Mouse (Mus musculus) hematopoietic multipotent progenitor cell, adult 10-12 weeks (in vitro differentiated cells): ENCODE data around the gene Tmem109. TPM values are rescaled to one million over a fixed set of nuclear protein-coding genes. Genes with fewer than 3 reads are reported as not detected.

Experiments used
- polyA plus RNA-seq: library from polyadenylated mRNA; stranded (reverse); fragments of >175 nt; gene quantifications from 2 replicates; pipeline ENCODE4 v1.2.3, GENCODE M21; 2012; ENCODE audit warnings: low replicate concordance

Tmem109 gene
- polyA plus RNA-seq: 38.3 and 43.0 TPM in 2 replicates

GRCm38 (mm10) chr19:10881426-10882154 lies at the start of gene Tmem109:
Gene Tmem109 (minus strand): TSS chr19:10882001.

DNA sequence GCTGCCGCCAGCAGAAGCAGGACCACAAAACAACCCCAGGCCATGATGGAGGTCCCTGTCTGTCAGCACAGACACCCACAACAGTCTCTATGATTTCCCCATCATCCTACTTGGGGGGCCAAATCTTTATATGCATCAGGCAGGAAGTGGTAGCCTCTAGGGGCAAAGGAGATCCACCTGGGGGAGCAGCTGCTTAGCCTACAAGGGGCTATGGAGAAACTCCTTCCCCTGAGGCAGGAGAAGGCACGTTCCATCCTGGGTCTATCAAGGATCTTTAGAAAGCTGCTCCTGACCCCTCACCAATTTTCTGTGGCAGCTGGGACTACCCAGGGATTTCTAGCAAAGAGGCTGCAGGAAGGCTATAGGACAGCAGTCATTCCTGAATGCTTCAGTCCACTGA lies 38.7 kb upstream of the Tmem109 start, which contains the start of gene Zp1:
Gene Zp1, minus strand, starts transcription at position 101 of the 400 bp plus-strand sequence.

DNA sequence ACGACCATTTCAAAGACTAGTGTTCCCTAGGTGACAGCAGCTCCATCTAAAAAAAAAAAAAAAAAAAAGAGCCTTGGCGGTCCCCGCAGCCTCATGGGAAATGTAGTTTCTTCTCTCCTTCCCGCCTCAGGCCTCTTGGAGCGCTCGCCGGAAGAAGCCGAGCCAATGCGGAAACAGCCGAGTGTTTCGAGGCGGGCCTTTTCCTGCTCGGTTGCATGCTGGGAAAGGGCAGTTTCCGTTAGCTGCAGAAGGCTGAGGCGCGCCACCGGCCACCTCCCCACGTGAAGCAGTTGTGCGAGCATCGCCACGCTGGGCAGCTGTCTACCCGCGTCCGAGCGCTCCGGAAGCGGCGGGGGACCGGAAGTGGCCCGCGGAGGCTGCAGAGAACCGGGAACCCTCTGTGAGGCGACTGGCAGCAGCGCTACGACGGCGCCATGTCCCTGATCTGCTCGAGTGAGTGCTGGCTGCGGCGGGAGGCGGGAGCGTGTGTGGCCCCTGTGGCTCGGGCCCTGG lies 13.3 kb upstream of the Tmem109 start, which contains the start of gene Prpf19:
Gene Prpf19, plus strand, starts transcription at position 216 of the 513 bp plus-strand sequence.

GRCm38 (mm10) chr19:10869886-10870527 lies 11.8 kb downstream of the Tmem109 start, which contains the start of gene Tmem132a:
Gene Tmem132a (minus strand): TSS chr19:10869940.

DNA sequence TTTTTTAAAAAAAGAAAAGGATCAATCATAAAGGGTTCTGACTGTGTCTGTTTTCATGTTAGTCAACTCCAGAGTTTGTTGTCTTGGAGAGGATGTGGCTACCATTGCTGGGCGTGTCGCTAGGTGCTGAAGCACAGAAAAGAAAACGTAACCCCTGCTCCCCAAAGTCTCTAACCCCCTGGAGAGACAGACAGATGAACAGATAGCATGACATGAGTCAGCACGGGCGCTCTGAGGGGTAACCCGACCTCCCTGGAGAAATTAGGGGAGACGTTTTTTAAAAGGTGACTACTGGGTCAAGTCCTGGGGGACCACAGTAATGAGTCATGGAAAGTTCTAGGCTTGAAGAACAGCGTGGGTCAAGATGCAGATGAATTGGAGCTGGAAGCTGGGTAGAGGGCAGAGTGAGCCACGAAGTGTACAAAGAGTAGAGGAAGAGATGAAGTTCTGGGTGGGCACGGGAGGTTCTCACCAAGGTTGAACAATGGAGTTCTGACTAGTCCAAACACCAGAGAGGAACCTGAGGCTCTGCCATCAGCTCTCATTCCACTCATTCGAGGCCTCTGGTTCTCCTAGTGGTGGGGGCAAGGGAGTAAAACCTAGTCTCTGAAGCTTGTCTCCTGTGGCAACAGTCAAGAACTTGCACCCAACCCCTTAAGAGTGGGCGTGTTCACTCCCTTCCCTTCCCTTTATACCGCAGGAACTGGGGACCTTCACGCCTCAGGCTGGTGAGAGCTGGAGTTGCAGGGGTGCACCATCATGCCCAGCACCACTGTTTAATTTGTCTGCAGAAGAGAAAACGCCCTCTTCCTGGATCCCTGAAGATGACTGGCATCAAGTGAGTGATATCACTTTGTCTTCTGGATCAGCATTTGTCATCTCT lies 42.5 kb downstream of the Tmem109 start, which contains the start of gene Slc15a3:
Gene Slc15a3, plus strand, starts transcription at position 718 of the 883 bp plus-strand sequence.

DNA sequence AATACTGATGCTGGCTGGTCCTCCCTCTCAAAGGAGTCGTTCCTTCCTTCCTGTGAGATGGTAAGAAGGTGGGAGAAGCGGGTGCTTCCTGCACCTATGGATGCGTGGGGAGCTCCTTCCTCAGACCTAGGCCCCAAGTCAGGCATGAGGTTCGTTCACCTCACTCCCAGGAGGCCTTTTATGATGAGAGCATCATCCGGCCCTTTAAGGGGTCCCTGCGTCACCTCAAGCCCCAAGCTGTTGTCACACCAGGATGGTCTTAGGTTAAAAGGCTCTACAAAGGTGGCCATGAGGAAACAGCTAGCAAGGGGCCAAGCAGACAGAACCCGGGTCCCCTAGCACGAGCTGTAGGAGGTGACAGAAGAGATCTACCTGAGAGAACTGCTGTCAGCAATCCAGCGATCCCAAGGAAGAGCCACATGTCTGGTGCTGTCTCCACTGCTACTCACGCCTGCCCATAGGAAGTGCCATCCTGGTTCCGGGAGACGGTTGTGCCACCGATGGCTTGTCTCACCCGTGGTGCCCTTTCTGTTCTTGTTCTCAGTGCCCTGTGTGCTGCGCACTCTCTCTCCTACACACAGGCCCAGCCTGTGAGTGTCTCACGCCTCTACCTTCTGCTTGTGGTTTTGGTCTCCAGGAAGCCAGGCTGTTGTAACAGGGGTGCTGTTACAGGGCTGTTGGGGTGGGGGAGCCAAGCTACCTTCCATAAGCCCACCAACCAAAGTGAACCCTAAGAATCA lies 52.2 kb downstream of the Tmem109 start, which contains the start of gene Cd6:
Gene Cd6, minus strand, starts transcription at position 623 of the 740 bp plus-strand sequence.

Other genes with a start within 250 kb of the Tmem109 start
- gene Vwce, start 247.8 kb downstream of the Tmem109 start, polyA plus RNA-seq: 0.16 and 0.22 TPM in 2 replicates
- gene Pga5, start 203.9 kb downstream of the Tmem109 start, polyA plus RNA-seq: not detected in 2 replicates
- 48.2 and 86.5 TPM in 2 replicates for gene Vps37c, start 193.3 kb downstream of the Tmem109 start, polyA plus RNA-seq
- gene Cd5, start 143.0 kb downstream of the Tmem109 start, polyA plus RNA-seq: 65.3 and 138 TPM in 2 replicates
- gene Cd6, start 51.9 kb downstream of the Tmem109 start, polyA plus RNA-seq: 32.4 and 49.5 TPM in 2 replicates
- gene Slc15a3, start 42.3 kb downstream of the Tmem109 start, polyA plus RNA-seq: 35.4 and 37.5 TPM in 2 replicates
- 1.1 and 3.4 TPM in 2 replicates for gene Tmem132a, start 12.1 kb downstream of the Tmem109 start, polyA plus RNA-seq
- 37.0 and 46.0 TPM in 2 replicates for gene Prpf19, start 13.2 kb upstream of the Tmem109 start, polyA plus RNA-seq
- gene Zp1, start 38.6 kb upstream of the Tmem109 start, polyA plus RNA-seq: not detected in 2 replicates
- gene Ptgdr2, start 55.2 kb upstream of the Tmem109 start, polyA plus RNA-seq: 0.04 and 0.27 TPM in 2 replicates
- gene Ccdc86, start 67.3 kb upstream of the Tmem109 start, polyA plus RNA-seq: 15.1 and 30.6 TPM in 2 replicates
- not detected in 2 replicates for gene Ms4a10, start 92.7 kb upstream of the Tmem109 start, polyA plus RNA-seq
- gene Ms4a15, start 111.2 kb upstream of the Tmem109 start, polyA plus RNA-seq: 0.35 TPM in 1 of 2 replicates, not detected in the other
- not detected in 2 replicates for gene Ms4a18, start 136.0 kb upstream of the Tmem109 start, polyA plus RNA-seq
- gene Ms4a8a, start 199.1 kb upstream of the Tmem109 start, polyA plus RNA-seq: 0.25 and 0.67 TPM in 2 replicates
- not detected in 2 replicates for gene 1700017D01Rik, start 248.9 kb upstream of the Tmem109 start, polyA plus RNA-seq